Mouse (Mus musculus): ENCODE results near the gene Kctd4.

- no peak for TF ChIP-seq CTCF (IDR thresholded peaks at IDR 0.05; ENCODE audit: borderline replicate concordance, control insufficient read depth, extremely low read depth, insufficient read depth, low read length, poor library complexity)
- TF ChIP-seq POLR2A (IDR thresholded peaks at IDR 0.05; ENCODE audit: control insufficient read depth, extremely low read depth, insufficient read depth, low read length, poor library complexity), result no peak
Observed at GRCm38 (mm10) chr14:75998082-75998481, 43.3 kb downstream of the Kctd4 start.

All from thymus, adult 2 months (tissue).